41 mouse cellular contexts compared by ENCODE assay signal in the genomic region with DNA sequence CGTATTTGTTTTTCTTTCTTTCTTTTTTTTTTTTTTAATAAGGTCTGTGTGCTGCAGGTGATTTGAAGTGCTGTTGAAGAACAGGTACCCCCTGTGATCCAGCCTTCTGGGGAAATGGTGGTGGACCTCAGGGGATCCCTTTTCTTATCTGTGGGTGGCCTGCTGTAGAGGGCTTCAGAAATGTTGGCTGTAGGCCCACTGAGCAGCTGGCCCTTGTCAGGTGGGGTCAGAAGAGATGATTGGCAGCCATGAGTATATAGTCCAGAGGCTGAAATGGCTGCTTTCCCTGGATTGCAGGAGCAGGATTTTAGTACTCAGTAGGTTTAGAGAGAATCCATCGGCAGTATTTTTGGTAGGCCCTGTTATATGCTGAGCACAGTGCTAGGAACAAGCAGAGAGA. TPM values are rescaled to one million over a fixed set of nuclear protein-coding genes. Genes with fewer than 3 reads are reported as not detected.
"Had no signal": no experiment of that assay in that cellular context is flagged by ENCODE, and none has a peak within 500 bp of the region (broad histone marks: within the 10 kb centered on the region; RNA-seq: fewer than 3 reads in every experiment).

No protein-coding gene starts in this region.

- H3K9ac ChIP-seq: heart, embryonic 13.5 days; heart, embryonic 15.5 days; hindbrain, embryonic 13.5 days; hindbrain, embryonic 15.5 days; kidney, embryonic 15.5 days; limb, embryonic 13.5 days; limb, embryonic 15.5 days; liver, embryonic 12.5 days had no signal

- H3K4me2 ChIP-seq: heart, embryonic 11.5 days; heart, embryonic 13.5 days; heart, embryonic 15.5 days; hindbrain, embryonic 13.5 days; hindbrain, embryonic 15.5 days; kidney, embryonic 15.5 days; limb, embryonic 13.5 days; limb, embryonic 15.5 days; liver, embryonic 12.5 days had no signal

- H3K4me1 ChIP-seq: kidney, embryonic 15.5 days; liver, embryonic 12.5 days had no signal

- H3K27me3 ChIP-seq: heart, embryonic 13.5 days; heart, embryonic 15.5 days; hindbrain, embryonic 13.5 days; hindbrain, embryonic 15.5 days; kidney, embryonic 15.5 days; limb, embryonic 13.5 days; limb, embryonic 15.5 days; liver, embryonic 12.5 days had no signal

- ATAC-seq: hindbrain, postnatal 0 days; intestine, embryonic 16.5 days; liver, embryonic 12.5 days had no signal

- H3K4me3 ChIP-seq: heart, adult 2 months; heart, embryonic 13.5 days; heart, embryonic 15.5 days; hindbrain, embryonic 13.5 days; hindbrain, embryonic 15.5 days; kidney, embryonic 15.5 days; limb, embryonic 13.5 days; limb, embryonic 15.5 days; liver, embryonic 12.5 days had no signal

- H3K27ac ChIP-seq: heart, adult 2 months; heart, embryonic 13.5 days; heart, embryonic 15.5 days; hindbrain, embryonic 13.5 days; hindbrain, embryonic 15.5 days; hindbrain, postnatal 0 days; kidney, embryonic 15.5 days; kidney, postnatal 0 days; limb, embryonic 13.5 days; limb, embryonic 15.5 days; liver, embryonic 12.5 days had no signal

- H3K9me3 ChIP-seq: heart, embryonic 13.5 days; heart, embryonic 15.5 days; hindbrain, embryonic 13.5 days; hindbrain, embryonic 15.5 days; kidney, embryonic 15.5 days; limb, embryonic 13.5 days; limb, embryonic 15.5 days; liver, embryonic 12.5 days had no signal

- DNase-seq: gastrocnemius, postnatal 14 days; gastrocnemius, postnatal 36 days; heart, adult 11 months; heart, adult 2 months; heart, postnatal 14 days; heart, postnatal 36 days; kidney, adult 11 months; kidney, adult 2 months; kidney, adult 9 months; kidney, postnatal 14 days; kidney, postnatal 36 days; layer of hippocampus, adult 9-11 months; layer of hippocampus, postnatal 36 days had no signal

- H3K36me3 ChIP-seq: heart, embryonic 13.5 days; heart, embryonic 15.5 days; hindbrain, embryonic 13.5 days; hindbrain, embryonic 15.5 days; kidney, embryonic 15.5 days; limb, embryonic 13.5 days; limb, embryonic 15.5 days; liver, embryonic 12.5 days had no signal

RNA-seq across cellular contexts. Expression of a gene that starts 41.4 kb away (rescaled TPM):
- total RNA-seq: gastrocnemius, adult 18-20 months; gastrocnemius, adult 8-10 months; gastrocnemius, postnatal 14 days; gastrocnemius, postnatal 36 days; heart, adult 2 months; heart, postnatal 14 days; heart, postnatal 36 days; hematopoietic stem cell, adult 5-6 weeks; hindbrain, postnatal 0 days; layer of hippocampus, adult 18-20 months; layer of hippocampus, adult 8-10 months; layer of hippocampus, postnatal 14 days; layer of hippocampus, postnatal 36 days; left cerebral cortex, adult 18-20 months; left cerebral cortex, postnatal 14 days; left cerebral cortex, postnatal 36 days; liver, adult 2 months had no signal
- polyA plus RNA-seq: gonadal fat pad, adult 2 months; heart, adult 2 months; heart, embryonic 11.5 days; heart, embryonic 13.5 days; heart, embryonic 15.5 days; heart, postnatal 0 days; hindbrain, embryonic 11.5 days; hindbrain, embryonic 13.5 days; hindbrain, embryonic 15.5 days; hindbrain, postnatal 0 days; intestine, embryonic 14.5 days; intestine, embryonic 16.5 days; kidney, adult 2 months; kidney, embryonic 15.5 days; kidney, postnatal 0 days; large intestine, adult 2 months; limb, embryonic 11.5 days; limb, embryonic 13.5 days; limb, embryonic 15.5 days; liver, adult 2 months; liver, embryonic 12.5 days had no signal
